Mouse (Mus musculus): ENCODE results near the gene Zbtb32.

DNA sequence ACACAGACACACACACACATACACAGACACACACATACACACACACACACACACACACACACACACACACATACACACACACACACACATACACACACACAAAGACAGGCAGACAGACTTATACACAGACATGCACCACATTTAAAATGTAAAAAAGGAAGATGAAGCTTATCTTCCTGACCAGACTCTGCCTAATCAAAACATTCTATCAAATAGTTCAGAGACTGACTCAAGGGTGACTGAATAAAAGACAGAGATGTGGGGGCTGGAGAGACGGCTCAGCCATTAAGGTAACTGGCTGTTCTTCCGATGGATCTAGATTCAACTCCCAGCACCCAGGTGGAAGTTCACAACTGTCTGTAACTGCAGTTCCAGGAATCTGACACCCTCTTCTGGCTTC, 54.4 kb downstream of the Zbtb32 start:
- TF ChIP-seq CTCF (conservative IDR thresholded peaks at IDR 0.05 in 1 of 2, IDR thresholded peaks at IDR 0.05 in 1 of 2; ENCODE audit: low read depth in 2 of 2, low read length in 2 of 2) = no peak
- TF ChIP-seq MXI1 (IDR thresholded peaks at IDR 0.05; ENCODE audit: low read depth, low read length) = no peak
- TF ChIP-seq EP300 (IDR thresholded peaks at IDR 0.05; ENCODE audit: low read length) = no peak
- TF ChIP-seq BHLHE40 (IDR thresholded peaks at IDR 0.05; ENCODE audit: low read depth, low read length) = no peak
- TF ChIP-seq HCFC1 (IDR thresholded peaks at IDR 0.05; ENCODE audit: low read depth, low read length) = no peak
- TF ChIP-seq ZNF384 (IDR thresholded peaks at IDR 0.05; ENCODE audit: low read depth, low read length) = no peak
- TF ChIP-seq CHD2 (IDR thresholded peaks at IDR 0.05; ENCODE audit: low read length) = no peak

Data from CH12.LX (cell line).